Mouse (Mus musculus) heart, embryonic 11.5 days (tissue): ENCODE measurements around the gene Ywhah. TPM values are rescaled to one million over a fixed set of nuclear protein-coding genes. Genes with fewer than 3 reads are reported as not detected.

Source experiments
- ATAC-seq: fragments of 200-750 bp; cut with Nextera tagmentation; replicated peaks from 2 replicates; pipeline ENCODE4 v1.8.0; 2017; ENCODE audit warnings: moderate library complexity; ENCODE audit not compliant: insufficient number of reproducible peaks, low FRiP score, low TSS enrichment
- H3K27ac ChIP-seq: fragments of 300-500 bp; sonication (generic); 2 replicates; pipeline ENCODE4 v1.5.1; 2014; ENCODE audit warnings: mild to moderate bottlenecking, low read depth, low read length
- H3K27me3 ChIP-seq: fragments of 300-500 bp; sonication (generic); 2 replicates; pipeline ENCODE4 v1.6.1; 2014; ENCODE audit warnings: mild to moderate bottlenecking, low read length, mixed read lengths; ENCODE audit not compliant: control insufficient read depth, insufficient read depth
- H3K36me3 ChIP-seq: fragments of 300-500 bp; sonication (generic); 2 replicates; pipeline ENCODE4 v1.6.1; 2014; ENCODE audit warnings: mild to moderate bottlenecking, low read length, moderate library complexity, mixed read lengths; ENCODE audit not compliant: control insufficient read depth, insufficient read depth
- H3K4me1 ChIP-seq: fragments of 300-500 bp; sonication (generic); 2 replicates; pipeline ENCODE4 v1.6.1; 2014; ENCODE audit warnings: low read length; ENCODE audit not compliant: control insufficient read depth, insufficient read depth
- H3K4me2 ChIP-seq: fragments of 300-500 bp; sonication (generic); 2 replicates; pipeline ENCODE4 v1.6.1; 2014; ENCODE audit warnings: mild to moderate bottlenecking, moderate library complexity
- H3K4me3 ChIP-seq: fragments of 300-500 bp; sonication (generic); 2 replicates; pipeline ENCODE4 v1.5.1; 2014; ENCODE audit warnings: low read depth, low read length
- H3K9ac ChIP-seq: fragments of 300-500 bp; sonication (generic); 2 replicates; pipeline ENCODE4 v1.6.1; 2014; ENCODE audit warnings: mild to moderate bottlenecking, low read depth, low read length, moderate library complexity
- H3K9me3 ChIP-seq: fragments of 300-500 bp; sonication (generic); replicated peaks from 2 replicates; pipeline ENCODE4 v1.6.1; 2016; ENCODE audit warnings: low read length; ENCODE audit not compliant: control insufficient read depth
- WGBS: fragments of 180-500 bp; shearing (Covaris S2); extraction: QIAGEN DNeasy Blood & Tissue Kit; methylation state at CpG from one replicate; pipeline ENCODE4 v1.1.7; 2014; ENCODE audit not compliant: insufficient replicate concordance; 5-methylcytosine and 5-hydroxymethylcytosine counted together
- polyA plus RNA-seq: library from polyadenylated mRNA; unstranded; fragments of >200 nt; fragmentation: Nextera tagmentation; extraction: Ambion mirVana; gene quantifications from 2 replicates; pipeline ENCODE4 v1.2.1, GENCODE M21; 2014

Ywhah gene
- polyA plus RNA-seq, 1 experiment from 2014 or later = 449 TPM

- no peak overlapping the region for H3K9ac ChIP-seq
- H3K27ac ChIP-seq = no peak overlapping the region
- H3K36me3 ChIP-seq = no peaks in the 10 kb centered on the region
- H3K27me3 ChIP-seq = 0 out of 2 replicates have a peak, but pooled peaks cover under 1% of the 10 kb centered on the region
- ATAC-seq = no peak
- H3K4me3 ChIP-seq = no peak overlapping the region
- 51% methylated on average over 8 of the region's 8 CpGs for WGBS
- H3K9me3 ChIP-seq = no peaks in the 10 kb centered on the region
- H3K4me1 ChIP-seq = peaks cover 12% of the 10 kb centered on the region
- H3K4me2 ChIP-seq = no peak overlapping the region
Measured at GRCm38 (mm10) chr5:33006670-33007069, 11.9 kb upstream of the Ywhah start.

GRCm38 (mm10) chr5:33007371-33007770 is 11.2 kb upstream of the Ywhah start:
- 57% methylated on average over 4 of the region's 4 CpGs for WGBS
- no peaks in the 10 kb centered on the region for H3K9me3 ChIP-seq
- H3K27me3 ChIP-seq = no peaks in the 10 kb centered on the region
- no peak for ATAC-seq
- no peak overlapping the region for H3K4me2 ChIP-seq
- no peak overlapping the region for H3K9ac ChIP-seq
- no peak overlapping the region for H3K4me3 ChIP-seq
- H3K27ac ChIP-seq = no peak overlapping the region
- peaks cover 12% of the 10 kb centered on the region for H3K4me1 ChIP-seq
- H3K36me3 ChIP-seq = no peaks in the 10 kb centered on the region

- Histone ChIP-seq H3K4me3 (no peak overlapping the region), H3K36me3 (no peaks in the 10 kb centered on the region), H3K27me3 (no peaks in the 10 kb centered on the region), H3K9me3 (no peaks in the 10 kb centered on the region), H3K27ac (no peak overlapping the region), H3K9ac (no peak overlapping the region), H3K4me1 (peaks cover 12% of the 10 kb centered on the region), H3K4me2 (no peak overlapping the region)
- WGBS = 55% methylated on average over 2 of the region's 2 CpGs
- ATAC-seq = no peak
Measured at GRCm38 (mm10) chr5:33009301-33009700, 9.3 kb upstream of the Ywhah start.

GRCm38 (mm10) chr5:33009818-33010812 is 8.5 kb upstream of the Ywhah start:
- WGBS = 66% methylated on average over 14 of the region's 14 CpGs
- peaks cover 12% of the 10 kb centered on the region for H3K4me1 ChIP-seq
- ATAC-seq = no peak

GRCm38 (mm10) chr5:33011132-33012106 is 7.2 kb upstream of the Ywhah start:
- H3K4me2 ChIP-seq = no peak overlapping the region
- no peak overlapping the region for H3K4me3 ChIP-seq
- no peak overlapping the region for H3K9ac ChIP-seq
- H3K27ac ChIP-seq = no peak overlapping the region
- H3K36me3 ChIP-seq = no peaks in the 10 kb centered on the region
- WGBS = 42% methylated on average over 15 of the region's 15 CpGs
- no peaks in the 10 kb centered on the region for H3K9me3 ChIP-seq
- H3K4me1 ChIP-seq = peaks cover 9% of the 10 kb centered on the region
- no peak for ATAC-seq
- H3K27me3 ChIP-seq = no peaks in the 10 kb centered on the region

More at GRCm38 (mm10) chr5:33009818-33010812, 8.5 kb upstream of the Ywhah start:
- Histone ChIP-seq H3K9me3 (no peaks in the 10 kb centered on the region), H3K9ac (no peak overlapping the region), H3K4me2 (no peak overlapping the region), H3K36me3 (no peaks in the 10 kb centered on the region), H3K27ac (no peak overlapping the region), H3K27me3 (no peaks in the 10 kb centered on the region), H3K4me3 (no peak overlapping the region)

- Histone ChIP-seq H3K9me3 (no peaks in the 10 kb centered on the region), H3K9ac (no peak overlapping the region), H3K27me3 (no peaks in the 10 kb centered on the region), H3K4me1 (0 out of 2 replicates have a peak, but pooled peaks cover 10% of the 10 kb centered on the region), H3K27ac (no peak overlapping the region), H3K4me2 (no peak overlapping the region), H3K36me3 (no peaks in the 10 kb centered on the region), H3K4me3 (no peak overlapping the region)
- WGBS = 73% methylated on average over 1 of the region's 1 CpGs
- ATAC-seq = no peak
Measured at GRCm38 (mm10) chr5:33014096-33014495, 4.5 kb upstream of the Ywhah start.

GRCm38 (mm10) chr5:33015579-33015978 is 3.0 kb upstream of the Ywhah start:
- no peaks in the 10 kb centered on the region for H3K27me3 ChIP-seq
- peaks cover 12% of the 10 kb centered on the region for H3K4me1 ChIP-seq
- no peak overlapping the region for H3K9ac ChIP-seq
- no peaks in the 10 kb centered on the region for H3K9me3 ChIP-seq
- H3K4me3 ChIP-seq = no peak overlapping the region
- H3K36me3 ChIP-seq = no peaks in the 10 kb centered on the region
- H3K27ac ChIP-seq = no peak overlapping the region
- H3K4me2 ChIP-seq = no peak overlapping the region
- WGBS = 56% methylated on average over 5 of the region's 5 CpGs
- no peak for ATAC-seq

GRCm38 (mm10) chr5:33018189-33018560 is 441 bp upstream of the Ywhah start:
- Histone ChIP-seq H3K4me3 (peak overlapping the region; percentile 80), H3K36me3 (no peaks in the 10 kb centered on the region), H3K4me2 (peak overlapping the region; percentile 85), H3K9me3 (no peaks in the 10 kb centered on the region), H3K27me3 (no peaks in the 10 kb centered on the region), H3K27ac (peak overlapping the region; percentile 97), H3K4me1 (peaks cover 25% of the 10 kb centered on the region), H3K9ac (peak overlapping the region; percentile 92)
- 4% methylated on average over 15 of the region's 15 CpGs for WGBS
- peak; percentile 58 for ATAC-seq
